Mouse (Mus musculus) cerebellum, adult 2 months (tissue): ENCODE measurements at regions not wholly inside any gene's neighbourhood (a gene's known extent, or its start where the extent isn't known, plus 50 kb on each side); places are given as distances from the start of the nearest gene placed in this dataset.

Experiments
- DNase-seq, 2 experiments: peaks; one replicate each; pipeline ENCODE4 v3.0.0; 2021
- H3K27ac ChIP-seq: fragments of 200-500 bp; 2 replicates; pipeline ENCODE4 v1.5.1; 2012; ENCODE audit warnings: low read length, control low read depth, inconsistent platforms; ENCODE audit not compliant: insufficient read depth
- H3K27me3 ChIP-seq: fragments of 200-500 bp; 2 replicates; pipeline ENCODE4 v1.6.1; 2012; ENCODE audit warnings: inconsistent platforms, mild to moderate bottlenecking, low read length, moderate library complexity; ENCODE audit not compliant: control insufficient read depth, insufficient read depth
- H3K4me1 ChIP-seq: fragments of 200-500 bp; 2 replicates; pipeline ENCODE4 v1.6.1; 2011; ENCODE audit warnings: low read length; ENCODE audit not compliant: control insufficient read depth, insufficient read depth
- H3K4me3 ChIP-seq: fragments of 200-500 bp; replicated peaks from 2 replicates; pipeline ENCODE3; 2011; ENCODE audit warnings: mild to moderate bottlenecking, low read depth, low read length, control low read depth; ENCODE audit not compliant: insufficient read depth
- CTCF ChIP-seq: fragments of 200-500 bp; IDR thresholded peaks from 2 replicates; pipeline ENCODE4 v1.5.1; 2011; ENCODE audit warnings: low read depth, mild to moderate bottlenecking, control low read depth, low read length, moderate library complexity, borderline replicate concordance; ENCODE audit not compliant: insufficient read depth
- POLR2A ChIP-seq: fragments of 200-500 bp; IDR thresholded peaks from 2 replicates; pipeline ENCODE4 v1.6.1; 2011; ENCODE audit warnings: low read length, control low read depth, borderline replicate concordance; ENCODE audit not compliant: insufficient read depth
- WGBS: fragments of 180-500 bp; shearing (Covaris S2); methylation state at CpG from one replicate; pipeline ENCODE4 v1.1.7; 2018; 5-methylcytosine and 5-hydroxymethylcytosine counted together

DNA sequence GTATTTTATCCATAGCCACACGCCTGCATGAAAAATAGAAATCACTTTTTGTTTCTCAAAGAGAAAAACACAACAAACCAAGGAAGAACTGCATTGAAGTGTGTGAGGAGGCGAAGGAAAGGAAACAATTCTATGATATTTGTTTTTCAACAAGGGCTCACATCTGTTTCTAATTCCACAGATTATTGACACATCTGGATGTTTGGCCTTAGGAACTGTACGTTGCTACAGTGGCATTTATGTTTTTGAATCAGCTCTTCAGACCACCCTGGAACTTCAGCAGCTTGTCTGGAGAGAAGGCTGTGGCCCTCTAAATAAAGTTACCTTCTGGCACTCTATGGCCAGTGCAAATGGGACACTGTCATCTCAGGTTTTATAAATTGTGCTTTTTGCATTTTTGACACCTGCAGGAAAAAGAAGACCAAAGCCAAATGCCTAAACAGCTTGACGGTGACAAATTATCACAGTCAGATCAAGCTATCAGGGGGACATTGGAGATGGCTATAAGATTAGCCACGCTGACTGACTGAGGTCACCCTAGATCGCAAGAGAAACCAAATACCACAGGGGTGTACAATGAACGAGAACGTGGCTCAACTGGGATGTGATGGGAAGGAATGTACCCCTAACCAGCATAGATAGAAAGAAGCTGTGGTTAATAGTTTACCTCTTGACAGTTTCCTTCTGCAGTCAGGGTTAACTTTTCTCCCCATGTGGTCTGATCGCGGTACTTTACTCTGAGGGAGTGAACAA is 182.0 kb downstream of the Klf5 start:
- WGBS: 56% methylated on average over 10 of the region's 10 CpGs

GRCm38 (mm10) chr14:99487981-99488380 is 189.5 kb downstream of the Klf5 start:
- WGBS: 49% methylated on average over 6 of the region's 6 CpGs
- Histone ChIP-seq H3K27me3 (no peaks in the 10 kb centered on the region), H3K4me3 (no peak overlapping the region), H3K4me1 (no peaks in the 10 kb centered on the region), H3K27ac (no peak overlapping the region)
- no peak for TF ChIP-seq POLR2A
- TF ChIP-seq CTCF: no peak
- DNase-seq: no peak

More for the DNA sequence above, 182.0 kb downstream of the Klf5 start:
- no peak for DNase-seq
- Histone ChIP-seq H3K4me1 (no peaks in the 10 kb centered on the region), H3K27me3 (no peaks in the 10 kb centered on the region), H3K4me3 (no peak overlapping the region), H3K27ac (no peak overlapping the region)
- TF ChIP-seq CTCF (no peak), POLR2A (no peak)

GRCm38 (mm10) chr14:99493197-99493596 is 194.7 kb downstream of the Klf5 start:
- Histone ChIP-seq H3K4me3 (no peak overlapping the region), H3K27me3 (no peaks in the 10 kb centered on the region), H3K27ac (no peak overlapping the region), H3K4me1 (no peaks in the 10 kb centered on the region)
- no peak for TF ChIP-seq CTCF
- TF ChIP-seq POLR2A: no peak
- 84% methylated on average over 4 of the region's 4 CpGs for WGBS
- DNase-seq: no peak

- no peaks in the 10 kb centered on the region for H3K27me3 ChIP-seq
- no peak overlapping the region for H3K4me3 ChIP-seq
- DNase-seq: no peak
- H3K27ac ChIP-seq: no peak overlapping the region
- TF ChIP-seq CTCF (no peak), POLR2A (no peak)
- 86% methylated on average over 6 of the region's 6 CpGs for WGBS
- H3K4me1 ChIP-seq: no peaks in the 10 kb centered on the region
Observed at GRCm38 (mm10) chr14:99493659-99494058, 195.2 kb downstream of the Klf5 start.

DNA sequence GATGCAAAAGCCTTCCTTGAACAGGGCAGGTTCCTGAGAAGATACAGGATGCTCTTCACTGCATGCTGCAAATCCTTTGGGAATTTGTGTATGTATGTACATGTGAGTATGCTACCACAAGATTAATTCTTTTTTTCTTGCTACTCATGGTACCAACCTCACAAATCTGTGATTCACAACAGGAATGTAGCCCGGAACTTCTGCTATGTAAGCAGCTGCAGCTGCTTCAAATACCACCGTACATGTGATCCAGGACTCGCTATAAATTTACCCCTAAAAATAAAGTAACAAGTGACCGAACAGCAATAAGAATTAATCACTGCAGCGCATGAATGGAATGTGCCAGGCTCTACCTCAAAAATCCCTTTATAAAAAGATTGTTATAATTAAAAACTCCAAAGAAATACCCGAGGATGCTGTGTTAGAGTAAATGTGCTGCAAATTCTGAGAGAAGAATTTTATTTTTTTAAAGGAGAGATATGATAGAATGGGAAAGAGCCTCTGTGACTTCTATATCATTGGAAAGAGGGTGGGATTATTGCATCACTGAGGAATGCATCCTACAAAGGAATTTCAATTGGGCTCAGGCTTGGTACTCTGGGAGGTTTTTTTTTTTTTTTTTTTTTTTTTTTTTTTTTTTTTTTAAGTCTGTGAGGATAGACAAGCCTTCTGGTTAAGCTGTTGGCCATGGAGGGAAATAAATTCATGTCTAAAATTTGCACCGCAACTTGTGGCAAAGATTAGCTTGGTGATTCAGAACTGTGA is 201.2 kb downstream of the Klf5 start:
- no peaks in the 10 kb centered on the region for H3K27me3 ChIP-seq
- no peaks in the 10 kb centered on the region for H3K4me1 ChIP-seq
- no peak overlapping the region for H3K4me3 ChIP-seq
- no peak overlapping the region for H3K27ac ChIP-seq
- 92% methylated on average over 7 of the region's 7 CpGs for WGBS
- no peak for DNase-seq
- TF ChIP-seq POLR2A: no peak
- no peak for TF ChIP-seq CTCF

GRCm38 (mm10) chr14:99504909-99505308 is 206.4 kb downstream of the Klf5 start:
- no peaks in the 10 kb centered on the region for H3K27me3 ChIP-seq

DNA sequence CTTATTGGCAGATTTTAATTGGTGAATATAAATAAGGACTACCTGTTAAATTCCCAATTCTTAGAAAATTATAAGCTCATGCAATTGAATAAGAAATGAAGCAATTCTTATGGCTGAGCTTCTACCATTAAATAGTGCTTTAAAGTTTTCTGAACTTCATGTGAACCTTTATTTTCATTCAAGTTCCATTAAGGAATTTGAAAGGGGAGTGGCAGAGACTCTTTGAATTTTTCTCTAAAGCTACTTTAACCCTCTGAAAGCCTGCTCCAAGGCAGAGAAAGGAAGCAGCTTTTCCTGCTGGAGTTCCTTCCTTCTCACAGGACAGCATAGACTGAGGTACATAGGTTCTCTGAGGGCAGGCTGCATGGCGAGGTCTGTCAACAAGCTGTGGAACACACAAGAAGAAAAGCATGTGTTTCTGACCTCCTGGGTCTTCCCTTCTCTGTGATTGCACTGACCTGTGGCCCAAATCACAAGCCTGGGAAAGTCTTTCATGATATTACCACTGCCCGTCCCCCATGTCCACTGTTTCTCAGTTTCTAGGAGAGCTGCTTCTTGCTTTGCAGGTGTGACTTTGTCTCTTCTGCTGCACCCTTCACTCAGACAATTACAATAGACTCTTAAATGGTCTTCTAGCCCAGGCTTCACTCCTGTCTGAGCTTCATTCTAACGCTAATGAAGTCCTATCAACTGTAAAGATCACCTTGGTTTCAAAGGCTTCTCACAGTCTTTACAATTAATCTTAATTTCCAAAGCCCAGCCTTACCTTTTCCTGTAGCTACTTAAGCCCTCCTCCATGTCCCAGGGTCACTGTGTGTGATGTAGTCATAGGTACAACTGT is 211.4 kb downstream of the Klf5 start:
- Histone ChIP-seq H3K4me1 (no peaks in the 10 kb centered on the region), H3K27ac (no peak overlapping the region), H3K4me3 (no peak overlapping the region), H3K27me3 (no peaks in the 10 kb centered on the region)
- DNase-seq: no peak
- TF ChIP-seq POLR2A (no peak), CTCF (no peak)
- 76% methylated on average over 3 of the region's 3 CpGs for WGBS

More at GRCm38 (mm10) chr14:99504909-99505308, 206.4 kb downstream of the Klf5 start:
- H3K4me3 ChIP-seq: no peak overlapping the region
- H3K4me1 ChIP-seq: no peaks in the 10 kb centered on the region
- no peak for TF ChIP-seq CTCF
- TF ChIP-seq POLR2A: no peak
- H3K27ac ChIP-seq: no peak overlapping the region
- 79% methylated on average over 4 of the region's 4 CpGs for WGBS
- no peak for DNase-seq

DNA sequence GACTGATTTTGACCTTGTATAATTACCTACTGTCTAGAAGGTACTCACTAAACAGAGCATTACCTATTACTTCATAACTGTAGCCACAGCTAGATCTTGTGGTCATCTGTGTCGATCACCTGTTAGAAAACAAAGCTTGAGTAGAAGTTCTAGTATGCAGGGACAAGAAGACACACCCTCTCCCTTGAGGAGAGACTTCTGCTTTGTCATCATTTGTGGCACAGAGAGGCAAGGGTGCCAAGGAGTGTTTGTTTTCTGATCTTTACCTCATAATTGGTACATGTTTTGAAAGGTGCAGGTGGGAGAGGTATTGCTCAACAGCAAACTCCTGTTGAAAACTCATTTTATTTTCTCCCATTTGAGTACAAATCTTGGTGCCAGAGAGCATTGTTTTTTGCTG is 217.0 kb downstream of the Klf5 start:
- TF ChIP-seq CTCF (no peak), POLR2A (no peak)
- H3K4me3 ChIP-seq: no peak overlapping the region
- H3K4me1 ChIP-seq: no peaks in the 10 kb centered on the region
- no peaks in the 10 kb centered on the region for H3K27me3 ChIP-seq
- H3K27ac ChIP-seq: no peak overlapping the region
- DNase-seq: no peak
- 91% methylated on average over 1 of the region's 1 CpGs for WGBS
